In genomic region chr12:50873390-50874023, GRCm38 (mm10) we compare ENCODE assay signal across 19 mouse cellular contexts.
DNase-seq lines count a peak whose midpoint lies in the region; ATAC-seq and TF ChIP-seq lines count a peak whose summit lies in the region.
"Had no signal": no experiment of that assay in that cellular context is flagged by ENCODE, and none has a peak within 500 bp of the region (broad histone marks: within the 10 kb centered on the region; RNA-seq: fewer than 3 reads in every experiment).

No protein-coding gene starts in this region.

- no peaks in the 10 kb centered on the region; the same call in 1 of the 2 replicates for H3K27me3 ChIP-seq in forebrain, embryonic 10.5 days (ENCODE audit: poor library complexity, severe bottlenecking)
- H3K27me3 ChIP-seq in forebrain, postnatal 0 days (ENCODE audit: insufficient read depth, low read length), result no peaks in the 10 kb centered on the region
- H3K27me3 ChIP-seq: embryonic facial prominence, embryonic 15.5 days had no signal

- DNase-seq in layer of hippocampus, adult 9-11 months, result peak; percentile 5
- no peak for DNase-seq in layer of hippocampus, adult 8-10 months (ENCODE audit: low spot score in 2 of 2)
- DNase-seq in forebrain, embryonic 10.5 days (ENCODE audit: extremely low spot score, low spot score), result no peak
- DNase-seq in forebrain, postnatal 0 days, result peak; percentile 36
- DNase-seq in retina, postnatal 1 day, result peak; percentile 88
- DNase-seq in kidney, postnatal 14 days, result no peak
- no peak for DNase-seq in heart, postnatal 14 days
- DNase-seq: adrenal gland, postnatal 36 days; cerebellum, adult 9-10 months; lung, embryonic 14.5 days; lung, postnatal 4 days; thymus, postnatal 36 days had no signal

- peak; percentile 71 for ATAC-seq in forebrain, postnatal 0 days
- ATAC-seq: inflammation-experienced regulatory T-cells, adult 6 months; Patski had no signal

- no peak overlapping the region for H3K4me3 ChIP-seq in forebrain, embryonic 10.5 days
- H3K4me3 ChIP-seq in forebrain, postnatal 0 days (ENCODE audit: low read depth, low read length), result no peak overlapping the region
- H3K4me3 ChIP-seq: embryonic facial prominence, embryonic 15.5 days; left cerebral cortex, adult 2 months; limb, embryonic 10.5 days; midbrain, embryonic 10.5 days had no signal

- H3K9me3 ChIP-seq in forebrain, embryonic 10.5 days, result no peaks in the 10 kb centered on the region
- H3K9me3 ChIP-seq in forebrain, postnatal 0 days (ENCODE audit: low read length), result no peaks in the 10 kb centered on the region
- H3K9me3 ChIP-seq: embryonic facial prominence, embryonic 15.5 days; limb, embryonic 10.5 days; midbrain, embryonic 10.5 days had no signal

- TF ChIP-seq CTCF in forebrain, postnatal 0 days (IDR thresholded peaks at IDR 0.05; ENCODE audit: low read depth), result no peak

- peak overlapping the region; percentile 16; the same call in 1 of the 2 replicates for H3K4me2 ChIP-seq in forebrain, postnatal 0 days (ENCODE audit: low read depth)
- H3K4me2 ChIP-seq: embryonic facial prominence, embryonic 15.5 days; liver, embryonic 11.5 days; lung, embryonic 14.5 days had no signal

- H3K4me1 ChIP-seq in forebrain, embryonic 10.5 days, result peaks cover 12% of the 10 kb centered on the region; the same call in 1 of the 2 replicates
- H3K4me1 ChIP-seq in forebrain, postnatal 0 days (ENCODE audit: insufficient read depth), result no peaks in the 10 kb centered on the region
- H3K4me1 ChIP-seq: embryonic facial prominence, embryonic 15.5 days; midbrain, embryonic 10.5 days had no signal

- intact Hi-C loops in heart, postnatal 14 days (cut with DNase I), result no loop called here

- H3K36me3 ChIP-seq in forebrain, embryonic 10.5 days (replicated peaks), result no peaks in the 10 kb centered on the region
- no peaks in the 10 kb centered on the region for H3K36me3 ChIP-seq in forebrain, postnatal 0 days (ENCODE audit: insufficient read depth)
- H3K36me3 ChIP-seq: embryonic facial prominence, embryonic 15.5 days; limb, embryonic 10.5 days; midbrain, embryonic 10.5 days had no signal

- WGBS in forebrain, embryonic 10.5 days, result 87% methylated on average over 11 of the region's 11 CpGs
- 24% methylated on average over 11 of the region's 11 CpGs for WGBS in forebrain, postnatal 0 days

- H3K27ac ChIP-seq in forebrain, embryonic 10.5 days, result 0 out of 2 replicates have a peak overlapping the region, but pooled peaks have one; percentile 17
- no peak overlapping the region for H3K27ac ChIP-seq in forebrain, postnatal 0 days (ENCODE audit: low read depth, low read length)
- H3K27ac ChIP-seq: embryonic facial prominence, embryonic 15.5 days; left cerebral cortex, adult 2 months; limb, embryonic 10.5 days; midbrain, embryonic 10.5 days had no signal

- no peak overlapping the region for H3K9ac ChIP-seq in forebrain, postnatal 0 days
- H3K9ac ChIP-seq: embryonic facial prominence, embryonic 15.5 days; lung, embryonic 14.5 days had no signal

Comparison
In these comparisons a context has a peak if more than half of its experiments do, and no peak if none do; other contexts are left out.
1. DNase-seq: peak in layer of hippocampus, adult 9-11 months (single experiment), forebrain, postnatal 0 days (single experiment) and retina, postnatal 1 day (single experiment); none in layer of hippocampus, adult 8-10 months (0 of 2), forebrain, embryonic 10.5 days (single experiment), kidney, postnatal 14 days (single experiment) and heart, postnatal 14 days (0 of 2).